In genomic region chr4:147867563-147868449, GRCm38 (mm10) we compare ENCODE assay signal across 8 mouse cellular contexts. TPM values are rescaled to one million over a fixed set of nuclear protein-coding genes. Genes with fewer than 3 reads are reported as not detected.
A peak's percentile ranks its signal among the peaks of the same experiment; 100 is the strongest.
DNase-seq lines count a peak whose midpoint lies in the region; ATAC-seq and TF ChIP-seq lines count a peak whose summit lies in the region.

No protein-coding gene starts in this region.

- H3K9ac ChIP-seq in forebrain, embryonic 12.5 days: peak overlapping the region; percentile 83
- H3K9ac ChIP-seq in liver, embryonic 13.5 days: peak overlapping the region; percentile 90
- peak overlapping the region; percentile 73 for H3K9ac ChIP-seq in stomach, postnatal 0 days (ENCODE audit: low read length)

- DNase-seq in cerebellum, adult 9-11 months: peak; percentile 50
- DNase-seq in cerebellum, postnatal 4 days (ENCODE audit: low spot score in 2 of 2): no peak
- peak; percentile 31 for DNase-seq in A20 (ENCODE audit: low read depth, low spot score)
- no peak for DNase-seq in liver, embryonic 13.5 days
- no peak for DNase-seq in stomach, postnatal 0 days (ENCODE audit: low spot score)
- no peak for DNase-seq in cerebellum, adult 11-12 months
- DNase-seq in yolk sac, embryonic 10.5 days (ENCODE audit: low spot score): no peak

- peaks cover 42% of the 10 kb centered on the region for H3K36me3 ChIP-seq in forebrain, embryonic 12.5 days (replicated peaks)
- peaks cover 52% of the 10 kb centered on the region for H3K36me3 ChIP-seq in liver, embryonic 13.5 days
- peaks cover 15% of the 10 kb centered on the region for H3K36me3 ChIP-seq in stomach, postnatal 0 days (ENCODE audit: control insufficient read depth, insufficient read depth, low read length)

- peaks cover 29% of the 10 kb centered on the region for H3K4me1 ChIP-seq in forebrain, embryonic 12.5 days
- H3K4me1 ChIP-seq in liver, embryonic 13.5 days (replicated peaks): peaks cover 41% of the 10 kb centered on the region
- H3K4me1 ChIP-seq in stomach, postnatal 0 days (replicated peaks; ENCODE audit: control insufficient read depth, insufficient read depth): 0 out of 2 replicates have a peak, but pooled peaks cover 7% of the 10 kb centered on the region

- no peaks in the 10 kb centered on the region for H3K9me3 ChIP-seq in forebrain, embryonic 12.5 days
- no peaks in the 10 kb centered on the region for H3K9me3 ChIP-seq in liver, embryonic 13.5 days (replicated peaks)
- H3K9me3 ChIP-seq in stomach, postnatal 0 days (ENCODE audit: control insufficient read depth, low read length): no peaks in the 10 kb centered on the region

- peak overlapping the region; percentile 80 for H3K27ac ChIP-seq in forebrain, embryonic 12.5 days
- H3K27ac ChIP-seq in liver, embryonic 13.5 days: peak overlapping the region; percentile 88
- peak overlapping the region; percentile 90 for H3K27ac ChIP-seq in stomach, postnatal 0 days (replicated peaks)

- H3K4me3 ChIP-seq in forebrain, embryonic 12.5 days (replicated peaks): peak overlapping the region; percentile 84
- H3K4me3 ChIP-seq in liver, embryonic 13.5 days (replicated peaks): peak overlapping the region; percentile 96
- peak overlapping the region; percentile 86 for H3K4me3 ChIP-seq in stomach, postnatal 0 days (ENCODE audit: low read depth, low read length)

- no peak for TF ChIP-seq EP300 in stomach, postnatal 0 days (optimal IDR thresholded peaks at IDR 0.05)

- WGBS in forebrain, embryonic 12.5 days: 7% methylated on average over 22 of the region's 22 CpGs
- WGBS in liver, embryonic 13.5 days (ENCODE audit: insufficient replicate concordance): 5% methylated on average over 22 of the region's 22 CpGs
- 2% methylated on average over 22 of the region's 22 CpGs for WGBS in stomach, postnatal 0 days

- peak; percentile 1; the same call in 1 of the 2 replicates for ATAC-seq in forebrain, embryonic 12.5 days (ENCODE audit: low FRiP score)
- no peak for ATAC-seq in liver, embryonic 13.5 days (ENCODE audit: low read depth)
- ATAC-seq in stomach, postnatal 0 days (ENCODE audit: low FRiP score, low TSS enrichment): no peak

- no peaks in the 10 kb centered on the region for H3K27me3 ChIP-seq in forebrain, embryonic 12.5 days
- H3K27me3 ChIP-seq in liver, embryonic 13.5 days: no peaks in the 10 kb centered on the region
- no peaks in the 10 kb centered on the region for H3K27me3 ChIP-seq in stomach, postnatal 0 days (ENCODE audit: control insufficient read depth, insufficient read depth, low read length)

- H3K4me2 ChIP-seq in forebrain, embryonic 12.5 days: peak overlapping the region; percentile 69
- H3K4me2 ChIP-seq in liver, embryonic 13.5 days: peak overlapping the region; percentile 76
- peak overlapping the region; percentile 75 for H3K4me2 ChIP-seq in stomach, postnatal 0 days (replicated peaks; ENCODE audit: low read depth)

- peak; percentile 37; the same call in 1 of the 2 replicates for TF ChIP-seq CTCF in stomach, postnatal 0 days (IDR thresholded peaks at IDR 0.05; ENCODE audit: low read depth)

RNA-seq across cellular contexts. Expression of gene Miip, which starts 0.8 kb away (rescaled TPM):
- polyA plus RNA-seq in forebrain, embryonic 12.5 days (2016; fragmentation: Nextera tagmentation; extraction: Ambion mirVana): 53.8 and 61.4 TPM in 2 replicates
- 25.7 and 29.1 TPM in 2 replicates for polyA plus RNA-seq in liver, embryonic 13.5 days (2015; fragmentation: Nextera tagmentation; extraction: Ambion mirVana)
- polyA plus RNA-seq in stomach, postnatal 0 days (2015; fragmentation: Nextera tagmentation; extraction: Ambion mirVana): 14.5 and 16.6 TPM in 2 replicates

RNA-seq across cellular contexts. Expression of gene Fv1, which starts 1.0 kb away (rescaled TPM):
- polyA plus RNA-seq in forebrain, embryonic 12.5 days (2016; fragmentation: Nextera tagmentation; extraction: Ambion mirVana): 17.3 and 20.5 TPM in 2 replicates
- polyA plus RNA-seq in liver, embryonic 13.5 days (2015; fragmentation: Nextera tagmentation; extraction: Ambion mirVana): 2.5 and 3.5 TPM in 2 replicates
- polyA plus RNA-seq in stomach, postnatal 0 days (2015; fragmentation: Nextera tagmentation; extraction: Ambion mirVana): 2.6 and 2.8 TPM in 2 replicates

RNA-seq across cellular contexts. Expression of gene Zfp933, which starts 19.6 kb away (rescaled TPM):
- 6.1 TPM in 2 replicates for polyA plus RNA-seq in forebrain, embryonic 12.5 days (2016; fragmentation: Nextera tagmentation; extraction: Ambion mirVana)
- 1.3 and 1.5 TPM in 2 replicates for polyA plus RNA-seq in liver, embryonic 13.5 days (2015; fragmentation: Nextera tagmentation; extraction: Ambion mirVana)
- 3.1 and 4.4 TPM in 2 replicates for polyA plus RNA-seq in stomach, postnatal 0 days (2015; fragmentation: Nextera tagmentation; extraction: Ambion mirVana)

RNA-seq across cellular contexts. Expression of gene Mfn2, which starts 36.7 kb away (rescaled TPM):
- 61.2 and 63.1 TPM in 2 replicates for polyA plus RNA-seq in forebrain, embryonic 12.5 days (2016; fragmentation: Nextera tagmentation; extraction: Ambion mirVana)
- polyA plus RNA-seq in liver, embryonic 13.5 days (2015; fragmentation: Nextera tagmentation; extraction: Ambion mirVana): 17.7 and 21.0 TPM in 2 replicates
- 26.7 and 27.2 TPM in 2 replicates for polyA plus RNA-seq in stomach, postnatal 0 days (2015; fragmentation: Nextera tagmentation; extraction: Ambion mirVana)

RNA-seq across cellular contexts. Expression of gene Zfp984, which starts 58.2 kb away (rescaled TPM):
- polyA plus RNA-seq in forebrain, embryonic 12.5 days (2016; fragmentation: Nextera tagmentation; extraction: Ambion mirVana): 5.5 and 5.7 TPM in 2 replicates
- polyA plus RNA-seq in liver, embryonic 13.5 days (2015; fragmentation: Nextera tagmentation; extraction: Ambion mirVana): 6.4 and 8.4 TPM in 2 replicates
- polyA plus RNA-seq in stomach, postnatal 0 days (2015; fragmentation: Nextera tagmentation; extraction: Ambion mirVana): 4.3 and 4.6 TPM in 2 replicates

Comparison
In these comparisons a context has a peak if more than half of its experiments do, and no peak if none do; other contexts are left out.
1. DNase-seq: peak in cerebellum, adult 9-11 months (single experiment) and A20 (single experiment); none in cerebellum, postnatal 4 days (0 of 2), liver, embryonic 13.5 days (single experiment), stomach, postnatal 0 days (single experiment), cerebellum, adult 11-12 months (single experiment) and yolk sac, embryonic 10.5 days (single experiment).
2. Peak in every context shown above with its lines, with median percentiles within 50 percentile points of each other: H3K27ac ChIP-seq, H3K4me2 ChIP-seq, H3K4me3 ChIP-seq and H3K9ac ChIP-seq.